Mouse (Mus musculus): ENCODE results near the gene Mdga2. TPM values are rescaled to one million over a fixed set of nuclear protein-coding genes. Genes with fewer than 3 reads are reported as not detected.

Gene Mdga2
- polyA plus RNA-seq, 1 experiment from 2014 or later: 16.9 TPM

GRCm38 (mm10) chr12:67141605-67142004 is 80.7 kb downstream of the Mdga2 start:
- H3K36me3 ChIP-seq: no peaks in the 10 kb centered on the region
- 91% methylated on average over 3 of the region's 3 CpGs for WGBS
- H3K27me3 ChIP-seq: no peaks in the 10 kb centered on the region
- no peak for ATAC-seq
- H3K9ac ChIP-seq (replicated peaks): no peak overlapping the region
- H3K4me3 ChIP-seq (replicated peaks): no peak overlapping the region
- H3K27ac ChIP-seq: no peak overlapping the region
- no peak overlapping the region for H3K4me2 ChIP-seq (replicated peaks)
- no peaks in the 10 kb centered on the region for H3K4me1 ChIP-seq (replicated peaks)
- H3K9me3 ChIP-seq: no peaks in the 10 kb centered on the region

- no peaks in the 10 kb centered on the region for H3K27me3 ChIP-seq
- no peak overlapping the region for H3K4me2 ChIP-seq (replicated peaks)
- WGBS: 91% methylated on average over 3 of the region's 3 CpGs
- H3K27ac ChIP-seq: no peak overlapping the region
- no peaks in the 10 kb centered on the region for H3K9me3 ChIP-seq
- H3K4me3 ChIP-seq (replicated peaks): no peak overlapping the region
- H3K4me1 ChIP-seq (replicated peaks): no peaks in the 10 kb centered on the region
- ATAC-seq: no peak
- H3K9ac ChIP-seq (replicated peaks): no peak overlapping the region
- H3K36me3 ChIP-seq: no peaks in the 10 kb centered on the region
Observed at GRCm38 (mm10) chr12:67140131-67140530, 82.2 kb downstream of the Mdga2 start.

GRCm38 (mm10) chr12:67127457-67127856 is 94.9 kb downstream of the Mdga2 start:
- H3K4me1 ChIP-seq (replicated peaks): no peaks in the 10 kb centered on the region
- no peak overlapping the region for H3K27ac ChIP-seq
- no peak for ATAC-seq
- no peaks in the 10 kb centered on the region for H3K27me3 ChIP-seq
- H3K4me2 ChIP-seq (replicated peaks): no peak overlapping the region
- H3K9ac ChIP-seq (replicated peaks): no peak overlapping the region
- H3K4me3 ChIP-seq (replicated peaks): no peak overlapping the region
- no peaks in the 10 kb centered on the region for H3K36me3 ChIP-seq
- no peaks in the 10 kb centered on the region for H3K9me3 ChIP-seq
- WGBS: 87% methylated on average over 2 of the region's 2 CpGs

- WGBS: 55% methylated on average over 3 of the region's 3 CpGs
- no peaks in the 10 kb centered on the region for H3K9me3 ChIP-seq
- no peaks in the 10 kb centered on the region for H3K4me1 ChIP-seq (replicated peaks)
- ATAC-seq: no peak
- H3K36me3 ChIP-seq: no peaks in the 10 kb centered on the region
- H3K9ac ChIP-seq (replicated peaks): no peak overlapping the region
- no peak overlapping the region for H3K4me2 ChIP-seq (replicated peaks)
- H3K4me3 ChIP-seq (replicated peaks): no peak overlapping the region
- H3K27me3 ChIP-seq: no peaks in the 10 kb centered on the region
- H3K27ac ChIP-seq: no peak overlapping the region
Observed at GRCm38 (mm10) chr12:67123874-67124273, 98.5 kb downstream of the Mdga2 start.

GRCm38 (mm10) chr12:67118652-67119515 is 103.5 kb downstream of the Mdga2 start:
- no peaks in the 10 kb centered on the region for H3K9me3 ChIP-seq
- no peak overlapping the region for H3K4me3 ChIP-seq (replicated peaks)
- H3K36me3 ChIP-seq: no peaks in the 10 kb centered on the region
- WGBS: 85% methylated on average over 6 of the region's 6 CpGs
- no peak overlapping the region for H3K4me2 ChIP-seq (replicated peaks)
- H3K4me1 ChIP-seq (replicated peaks): no peaks in the 10 kb centered on the region
- no peak overlapping the region for H3K9ac ChIP-seq (replicated peaks)
- no peaks in the 10 kb centered on the region for H3K27me3 ChIP-seq
- ATAC-seq: no peak
- no peak overlapping the region for H3K27ac ChIP-seq

GRCm38 (mm10) chr12:67104171-67104570 is 118.2 kb downstream of the Mdga2 start:
- WGBS: 90% methylated on average over 3 of the region's 3 CpGs
- H3K9me3 ChIP-seq: no peaks in the 10 kb centered on the region
- H3K4me2 ChIP-seq (replicated peaks): no peak overlapping the region
- H3K4me3 ChIP-seq (replicated peaks): no peak overlapping the region
- H3K27ac ChIP-seq: no peak overlapping the region
- no peaks in the 10 kb centered on the region for H3K4me1 ChIP-seq (replicated peaks)
- ATAC-seq: no peak
- no peaks in the 10 kb centered on the region for H3K27me3 ChIP-seq
- H3K9ac ChIP-seq (replicated peaks): no peak overlapping the region
- no peaks in the 10 kb centered on the region for H3K36me3 ChIP-seq

- ATAC-seq: no peak
- Histone ChIP-seq H3K36me3 (no peaks in the 10 kb centered on the region), H3K27me3 (no peaks in the 10 kb centered on the region), H3K4me2 (replicated peaks) (no peak overlapping the region), H3K4me3 (replicated peaks) (no peak overlapping the region), H3K9ac (replicated peaks) (no peak overlapping the region), H3K9me3 (no peaks in the 10 kb centered on the region), H3K27ac (no peak overlapping the region), H3K4me1 (replicated peaks) (no peaks in the 10 kb centered on the region)
Observed at GRCm38 (mm10) chr12:67094414-67094813, 127.9 kb downstream of the Mdga2 start.

GRCm38 (mm10) chr12:67090420-67090965 is 131.9 kb downstream of the Mdga2 start:
- no peak for ATAC-seq

GRCm38 (mm10) chr12:67059136-67060014 is 163.0 kb downstream of the Mdga2 start:
- Histone ChIP-seq H3K27me3 (no peaks in the 10 kb centered on the region), H3K4me2 (replicated peaks) (no peak overlapping the region), H3K36me3 (no peaks in the 10 kb centered on the region), H3K4me3 (replicated peaks) (no peak overlapping the region), H3K9me3 (no peaks in the 10 kb centered on the region), H3K4me1 (replicated peaks) (no peaks in the 10 kb centered on the region), H3K27ac (no peak overlapping the region), H3K9ac (replicated peaks) (no peak overlapping the region)
- 60% methylated on average over 19 of the region's 19 CpGs for WGBS
- ATAC-seq: peak; percentile 98

More at GRCm38 (mm10) chr12:67090420-67090965, 131.9 kb downstream of the Mdga2 start:
- no peak overlapping the region for H3K27ac ChIP-seq
- no peaks in the 10 kb centered on the region for H3K9me3 ChIP-seq
- no peak overlapping the region for H3K4me3 ChIP-seq (replicated peaks)
- H3K4me2 ChIP-seq (replicated peaks): no peak overlapping the region
- H3K27me3 ChIP-seq: no peaks in the 10 kb centered on the region
- no peaks in the 10 kb centered on the region for H3K4me1 ChIP-seq (replicated peaks)
- 54% methylated on average over 2 of the region's 2 CpGs for WGBS
- no peaks in the 10 kb centered on the region for H3K36me3 ChIP-seq
- H3K9ac ChIP-seq (replicated peaks): no peak overlapping the region

- Histone ChIP-seq H3K4me2 (replicated peaks) (no peak overlapping the region), H3K4me3 (replicated peaks) (no peak overlapping the region), H3K9me3 (no peaks in the 10 kb centered on the region), H3K36me3 (no peaks in the 10 kb centered on the region), H3K9ac (replicated peaks) (no peak overlapping the region), H3K27me3 (no peaks in the 10 kb centered on the region), H3K27ac (no peak overlapping the region), H3K4me1 (replicated peaks) (no peaks in the 10 kb centered on the region)
- 92% methylated on average over 3 of the region's 3 CpGs for WGBS
- no peak for ATAC-seq
Observed at GRCm38 (mm10) chr12:67056621-67057020, 165.7 kb downstream of the Mdga2 start.

GRCm38 (mm10) chr12:67045099-67045750 is 177.1 kb downstream of the Mdga2 start:
- H3K27ac ChIP-seq: peak overlapping the region; percentile 35; the same call in 1 of the 2 replicates
- H3K36me3 ChIP-seq: no peaks in the 10 kb centered on the region
- H3K4me3 ChIP-seq (replicated peaks): no peak overlapping the region
- H3K9ac ChIP-seq (replicated peaks): no peak overlapping the region
- no peaks in the 10 kb centered on the region for H3K9me3 ChIP-seq
- no peaks in the 10 kb centered on the region for H3K27me3 ChIP-seq
- 0 out of 2 replicates have a peak, but pooled peaks cover 12% of the 10 kb centered on the region for H3K4me1 ChIP-seq (replicated peaks)
- ATAC-seq: peak; percentile 71
- H3K4me2 ChIP-seq (replicated peaks): no peak overlapping the region
- WGBS: 54% methylated on average over 8 of the region's 8 CpGs
